Mouse (Mus musculus) embryonic facial prominence, embryonic 15.5 days (tissue): ENCODE measurements at regions not wholly inside any gene's neighbourhood (a gene's known extent, or its start where the extent isn't known, plus 50 kb on each side); places are given as distances from the start of the nearest gene placed in this dataset.
A peak's percentile ranks its signal among the peaks of the same experiment; 100 is the strongest.

ENCODE experiments used
- ATAC-seq: fragments of 200-750 bp; cut with Nextera tagmentation; 2 replicates; pipeline ENCODE4 v1.8.0; 2017; ENCODE audit warnings: low read depth, moderate TSS enrichment; ENCODE audit not compliant: insufficient number of reproducible peaks, low FRiP score, low TSS enrichment
- H3K27ac ChIP-seq: fragments of 300-500 bp; sonication (generic); replicated peaks from 2 replicates; pipeline ENCODE4 v1.5.1; 2015; ENCODE audit warnings: mild to moderate bottlenecking, inconsistent platforms
- H3K27me3 ChIP-seq: fragments of 300-500 bp; sonication (generic); 2 replicates; pipeline ENCODE4 v1.6.1; 2015; ENCODE audit warnings: inconsistent platforms
- H3K36me3 ChIP-seq: fragments of 300-500 bp; sonication (generic); 2 replicates; pipeline ENCODE4 v1.6.1; 2015; ENCODE audit warnings: mild to moderate bottlenecking, inconsistent platforms
- H3K4me1 ChIP-seq: fragments of 300-500 bp; sonication (generic); 2 replicates; pipeline ENCODE4 v1.6.1; 2015; ENCODE audit warnings: inconsistent platforms
- H3K4me2 ChIP-seq: fragments of 300-500 bp; sonication (generic); replicated peaks from 2 replicates; pipeline ENCODE4 v1.6.1; 2015; ENCODE audit warnings: mild to moderate bottlenecking, inconsistent platforms
- H3K4me3 ChIP-seq: fragments of 300-500 bp; sonication (generic); replicated peaks from 2 replicates; pipeline ENCODE4 v1.5.1; 2015; ENCODE audit warnings: mild to moderate bottlenecking, inconsistent platforms
- H3K9ac ChIP-seq: fragments of 300-500 bp; sonication (generic); 2 replicates; pipeline ENCODE4 v1.6.1; 2015; ENCODE audit warnings: inconsistent platforms
- H3K9me3 ChIP-seq: fragments of 300-500 bp; sonication (generic); replicated peaks from 2 replicates; pipeline ENCODE4 v1.6.1; 2016; ENCODE audit warnings: inconsistent platforms
- WGBS: fragments of 180-500 bp; shearing (Covaris S2); methylation state at CpG from one replicate; pipeline ENCODE4 v1.1.7; 2015; 5-methylcytosine and 5-hydroxymethylcytosine counted together

- Histone ChIP-seq H3K27ac (no peak overlapping the region), H3K9me3 (no peaks in the 10 kb centered on the region), H3K27me3 (no peaks in the 10 kb centered on the region), H3K36me3 (no peaks in the 10 kb centered on the region), H3K4me1 (peaks cover 20% of the 10 kb centered on the region), H3K4me3 (no peak overlapping the region), H3K4me2 (no peak overlapping the region), H3K9ac (no peak overlapping the region)
- 40% methylated on average over 1 of the region's 1 CpGs for WGBS
- ATAC-seq, result no peak
Observed at GRCm38 (mm10) chr14:25109691-25110090, 349.3 kb upstream of the Zmiz1 start.

- no peak overlapping the region for H3K9ac ChIP-seq
- no peak for ATAC-seq
- no peak overlapping the region for H3K4me2 ChIP-seq
- H3K27ac ChIP-seq, result no peak overlapping the region
- no peaks in the 10 kb centered on the region for H3K9me3 ChIP-seq
- peaks cover 8% of the 10 kb centered on the region for H3K4me1 ChIP-seq
- no peaks in the 10 kb centered on the region for H3K36me3 ChIP-seq
- 83% methylated on average over 10 of the region's 10 CpGs for WGBS
- no peak overlapping the region for H3K4me3 ChIP-seq
- no peaks in the 10 kb centered on the region for H3K27me3 ChIP-seq
Observed at GRCm38 (mm10) chr14:25112832-25113231, 346.2 kb upstream of the Zmiz1 start.

GRCm38 (mm10) chr14:25113326-25113725, 345.7 kb upstream of the Zmiz1 start:
- Histone ChIP-seq H3K4me1 (peaks cover 5% of the 10 kb centered on the region), H3K4me2 (no peak overlapping the region), H3K4me3 (no peak overlapping the region), H3K36me3 (no peaks in the 10 kb centered on the region), H3K27me3 (no peaks in the 10 kb centered on the region), H3K9me3 (no peaks in the 10 kb centered on the region), H3K9ac (no peak overlapping the region), H3K27ac (no peak overlapping the region)
- no peak for ATAC-seq
- 84% methylated on average over 2 of the region's 2 CpGs for WGBS

- Histone ChIP-seq H3K4me1 (no peaks in the 10 kb centered on the region), H3K4me2 (no peak overlapping the region), H3K9ac (no peak overlapping the region), H3K9me3 (no peaks in the 10 kb centered on the region), H3K36me3 (no peaks in the 10 kb centered on the region), H3K4me3 (no peak overlapping the region), H3K27me3 (no peaks in the 10 kb centered on the region), H3K27ac (no peak overlapping the region)
- WGBS, result 45% methylated on average over 4 of the region's 4 CpGs
- ATAC-seq, result no peak
Observed at GRCm38 (mm10) chr14:25116424-25116823, 342.6 kb upstream of the Zmiz1 start.

GRCm38 (mm10) chr14:25119999-25120398, 339.0 kb upstream of the Zmiz1 start:
- Histone ChIP-seq H3K4me2 (no peak overlapping the region), H3K9ac (no peak overlapping the region), H3K36me3 (no peaks in the 10 kb centered on the region), H3K27me3 (peaks cover 3% of the 10 kb centered on the region; the same call in 1 of the 2 replicates), H3K4me1 (0 out of 2 replicates have a peak, but pooled peaks cover 4% of the 10 kb centered on the region), H3K9me3 (no peaks in the 10 kb centered on the region), H3K4me3 (no peak overlapping the region), H3K27ac (no peak overlapping the region)
- 69% methylated on average over 4 of the region's 4 CpGs for WGBS
- no peak for ATAC-seq

GRCm38 (mm10) chr14:25120506-25120905, 338.5 kb upstream of the Zmiz1 start:
- H3K27ac ChIP-seq, result no peak overlapping the region
- 52% methylated on average over 8 of the region's 8 CpGs for WGBS
- H3K27me3 ChIP-seq, result peaks cover 3% of the 10 kb centered on the region; the same call in 1 of the 2 replicates

GRCm38 (mm10) chr14:25122971-25123535, 335.9 kb upstream of the Zmiz1 start:
- peaks cover 3% of the 10 kb centered on the region; the same call in 1 of the 2 replicates for H3K27me3 ChIP-seq
- H3K4me2 ChIP-seq, result no peak overlapping the region
- WGBS, result 86% methylated on average over 13 of the region's 13 CpGs
- no peak overlapping the region for H3K27ac ChIP-seq
- ATAC-seq, result no peak
- no peaks in the 10 kb centered on the region for H3K36me3 ChIP-seq
- no peak overlapping the region for H3K9ac ChIP-seq
- no peak overlapping the region for H3K4me3 ChIP-seq
- no peaks in the 10 kb centered on the region for H3K9me3 ChIP-seq
- peaks cover 26% of the 10 kb centered on the region for H3K4me1 ChIP-seq

More at GRCm38 (mm10) chr14:25120506-25120905, 338.5 kb upstream of the Zmiz1 start:
- no peak overlapping the region for H3K4me3 ChIP-seq
- 0 out of 2 replicates have a peak, but pooled peaks cover 4% of the 10 kb centered on the region for H3K4me1 ChIP-seq
- no peak for ATAC-seq
- no peak overlapping the region for H3K4me2 ChIP-seq
- no peak overlapping the region for H3K9ac ChIP-seq
- no peaks in the 10 kb centered on the region for H3K36me3 ChIP-seq
- no peaks in the 10 kb centered on the region for H3K9me3 ChIP-seq

- H3K9ac ChIP-seq, result no peak overlapping the region
- no peak overlapping the region for H3K27ac ChIP-seq
- 66% methylated on average over 18 of the region's 18 CpGs for WGBS
- H3K36me3 ChIP-seq, result no peaks in the 10 kb centered on the region
- H3K4me3 ChIP-seq, result no peak overlapping the region
- H3K27me3 ChIP-seq, result peaks cover 3% of the 10 kb centered on the region; the same call in 1 of the 2 replicates
- peaks cover 33% of the 10 kb centered on the region for H3K4me1 ChIP-seq
- no peak for ATAC-seq
- H3K4me2 ChIP-seq, result no peak overlapping the region
- H3K9me3 ChIP-seq, result no peaks in the 10 kb centered on the region
Observed at GRCm38 (mm10) chr14:25123541-25124337, 335.2 kb upstream of the Zmiz1 start.

GRCm38 (mm10) chr14:25126544-25126943, 332.4 kb upstream of the Zmiz1 start:
- H3K4me2 ChIP-seq, result no peak overlapping the region
- H3K4me3 ChIP-seq, result no peak overlapping the region
- peaks cover 3% of the 10 kb centered on the region; the same call in 1 of the 2 replicates for H3K27me3 ChIP-seq
- WGBS, result 34% methylated on average over 7 of the region's 7 CpGs
- no peak overlapping the region for H3K9ac ChIP-seq
- ATAC-seq, result peak; percentile 71
- no peaks in the 10 kb centered on the region for H3K36me3 ChIP-seq
- peaks cover 33% of the 10 kb centered on the region for H3K4me1 ChIP-seq
- H3K9me3 ChIP-seq, result no peaks in the 10 kb centered on the region
- peak overlapping the region; percentile 86 for H3K27ac ChIP-seq

GRCm38 (mm10) chr14:25127544-25128159, 331.3 kb upstream of the Zmiz1 start:
- H3K4me2 ChIP-seq, result no peak overlapping the region
- peaks cover 33% of the 10 kb centered on the region for H3K4me1 ChIP-seq
- no peaks in the 10 kb centered on the region for H3K36me3 ChIP-seq
- no peaks in the 10 kb centered on the region for H3K9me3 ChIP-seq
- H3K27ac ChIP-seq, result peak overlapping the region; percentile 86
- no peak overlapping the region for H3K9ac ChIP-seq
- no peak overlapping the region for H3K4me3 ChIP-seq
- 0 out of 2 replicates have a peak, but pooled peaks cover 3% of the 10 kb centered on the region for H3K27me3 ChIP-seq
- 19% methylated on average over 14 of the region's 14 CpGs for WGBS
- ATAC-seq, result peak; percentile 61; the same call in 1 of the 2 replicates

GRCm38 (mm10) chr14:25128160-25128547, 330.8 kb upstream of the Zmiz1 start:
- 54% methylated on average over 6 of the region's 6 CpGs for WGBS
- no peak overlapping the region for H3K9ac ChIP-seq
- no peak overlapping the region for H3K4me2 ChIP-seq
- no peak for ATAC-seq
- H3K27ac ChIP-seq, result peak overlapping the region; percentile 58; the same call in 1 of the 2 replicates
- H3K9me3 ChIP-seq, result no peaks in the 10 kb centered on the region
- H3K36me3 ChIP-seq, result no peaks in the 10 kb centered on the region
- peaks cover 33% of the 10 kb centered on the region for H3K4me1 ChIP-seq
- 0 out of 2 replicates have a peak, but pooled peaks cover 3% of the 10 kb centered on the region for H3K27me3 ChIP-seq
- no peak overlapping the region for H3K4me3 ChIP-seq
